9 mouse cellular contexts compared by ENCODE assay signal in genomic region chr2:84810526-84810885, GRCm38 (mm10). TPM values are rescaled to one million over a fixed set of nuclear protein-coding genes. Genes with fewer than 3 reads are reported as not detected.
DNase-seq lines count a peak whose midpoint lies in the region; ATAC-seq and TF ChIP-seq lines count a peak whose summit lies in the region.
"Had no signal": no experiment of that assay in that cellular context is flagged by ENCODE, and none has a peak within 500 bp of the region (broad histone marks: within the 10 kb centered on the region; RNA-seq: fewer than 3 reads in every experiment).

No protein-coding gene starts in this region.

- H3K4me1 ChIP-seq in heart, embryonic 14.5 days (ENCODE audit: control insufficient read depth in 2 of 2, insufficient read depth in 2 of 2, low read length in 2 of 2): peaks cover 18 to 23% of the 10 kb centered on the region in 2 experiments
- no peaks in the 10 kb centered on the region for H3K4me1 ChIP-seq in neural tube, embryonic 11.5 days (ENCODE audit: control insufficient read depth, insufficient read depth, low read length)
- H3K4me1 ChIP-seq in liver, embryonic 15.5 days (replicated peaks): peaks cover 90% of the 10 kb centered on the region
- 0 out of 2 replicates have a peak, but pooled peaks cover 2% of the 10 kb centered on the region for H3K4me1 ChIP-seq in stomach, postnatal 0 days (replicated peaks; ENCODE audit: control insufficient read depth, insufficient read depth)

- peak overlapping the region; percentile 50; the same call in 1 of the 2 replicates for H3K9ac ChIP-seq in heart, embryonic 14.5 days (ENCODE audit: low read length)
- no peak overlapping the region for H3K9ac ChIP-seq in neural tube, embryonic 11.5 days (ENCODE audit: low read length)
- peak overlapping the region; percentile 60 for H3K9ac ChIP-seq in liver, embryonic 15.5 days
- H3K9ac ChIP-seq in stomach, postnatal 0 days (ENCODE audit: low read length): no peak overlapping the region

- H3K4me3 ChIP-seq in heart, embryonic 14.5 days (ENCODE audit: control insufficient read depth in 1 of 2, insufficient read depth in 1 of 2, low read depth in 1 of 2, low read length in 2 of 2): no peak overlapping the region
- H3K4me3 ChIP-seq in neural tube, embryonic 11.5 days (ENCODE audit: low read depth, low read length): no peak overlapping the region
- peak overlapping the region; percentile 43 for H3K4me3 ChIP-seq in liver, embryonic 15.5 days (replicated peaks)
- no peak overlapping the region for H3K4me3 ChIP-seq in stomach, postnatal 0 days (ENCODE audit: low read depth, low read length)

- no peak for TF ChIP-seq EP300 in stomach, postnatal 0 days (optimal IDR thresholded peaks at IDR 0.05)

- peak overlapping the region; percentile 70 to 71 for H3K27ac ChIP-seq in heart, embryonic 14.5 days (replicated peaks in 1 of 2; ENCODE audit: control insufficient read depth in 1 of 2, insufficient read depth in 1 of 2, low read depth in 2 of 2, low read length in 2 of 2)
- H3K27ac ChIP-seq in neural tube, embryonic 11.5 days (ENCODE audit: low read depth, low read length): no peak overlapping the region
- H3K27ac ChIP-seq in liver, embryonic 15.5 days (replicated peaks): peak overlapping the region; percentile 98
- H3K27ac ChIP-seq in stomach, postnatal 0 days (replicated peaks): no peak overlapping the region

- H3K36me3 ChIP-seq in heart, embryonic 14.5 days (ENCODE audit: control insufficient read depth, insufficient read depth, low read length): 0 out of 2 replicates have a peak, but pooled peaks cover 4% of the 10 kb centered on the region
- no peaks in the 10 kb centered on the region for H3K36me3 ChIP-seq in neural tube, embryonic 11.5 days (ENCODE audit: control insufficient read depth, insufficient read depth, low read length)
- H3K36me3 ChIP-seq in liver, embryonic 15.5 days (replicated peaks): peaks cover 56% of the 10 kb centered on the region
- H3K36me3 ChIP-seq in stomach, postnatal 0 days (ENCODE audit: control insufficient read depth, insufficient read depth, low read length): no peaks in the 10 kb centered on the region

- no peak for TF ChIP-seq CTCF in stomach, postnatal 0 days (IDR thresholded peaks at IDR 0.05; ENCODE audit: low read depth)

- ATAC-seq in heart, embryonic 14.5 days (ENCODE audit: insufficient number of reproducible peaks, insufficient read depth, low FRiP score, low read depth): no peak
- peak; percentile 11; the same call in 1 of the 2 replicates for ATAC-seq in neural tube, embryonic 11.5 days (ENCODE audit: insufficient read depth, low FRiP score, low TSS enrichment)
- no peak for ATAC-seq in liver, embryonic 15.5 days (ENCODE audit: insufficient read depth)
- 0 out of 2 replicates have a peak, but pooled peaks have one; percentile 4 for ATAC-seq in stomach, postnatal 0 days (ENCODE audit: low FRiP score, low TSS enrichment)

- no peak for DNase-seq in heart, postnatal 10 days
- DNase-seq in neural tube, embryonic 11.5 days (ENCODE audit: low spot score): no peak
- DNase-seq in neural tube, embryonic 10.5 days (ENCODE audit: extremely low spot score, low spot score): no peak
- no peak for DNase-seq in stomach, postnatal 0 days (ENCODE audit: low spot score)
- no peak for DNase-seq in layer of hippocampus, adult 9-11 months
- DNase-seq in layer of hippocampus, postnatal 25 days (ENCODE audit: extremely low spot score in 1 of 2, low spot score in 1 of 2): no peak

- intact Hi-C loops in heart, postnatal 10 days (cut with DNase I): no loop called here

- no peaks in the 10 kb centered on the region for H3K9me3 ChIP-seq in heart, embryonic 14.5 days (ENCODE audit: control insufficient read depth, low read length)
- no peaks in the 10 kb centered on the region for H3K9me3 ChIP-seq in neural tube, embryonic 11.5 days (ENCODE audit: control insufficient read depth, low read length)
- H3K9me3 ChIP-seq in liver, embryonic 15.5 days (replicated peaks): no peaks in the 10 kb centered on the region
- no peaks in the 10 kb centered on the region for H3K9me3 ChIP-seq in stomach, postnatal 0 days (ENCODE audit: control insufficient read depth, low read length)

- WGBS in heart, embryonic 14.5 days: 65% methylated on average over 6 of the region's 6 CpGs
- 82% methylated on average over 6 of the region's 6 CpGs for WGBS in neural tube, embryonic 11.5 days
- WGBS in liver, embryonic 15.5 days (ENCODE audit: insufficient replicate concordance): 69% methylated on average over 6 of the region's 6 CpGs
- 73% methylated on average over 6 of the region's 6 CpGs for WGBS in stomach, postnatal 0 days

- no peaks in the 10 kb centered on the region for H3K27me3 ChIP-seq in heart, embryonic 14.5 days (ENCODE audit: control insufficient read depth, insufficient read depth, low read length)
- H3K27me3 ChIP-seq in neural tube, embryonic 11.5 days (ENCODE audit: control insufficient read depth, insufficient read depth, low read length): no peaks in the 10 kb centered on the region
- H3K27me3 ChIP-seq in liver, embryonic 15.5 days: peaks cover 5% of the 10 kb centered on the region; the same call in 1 of the 2 replicates
- H3K27me3 ChIP-seq in stomach, postnatal 0 days (ENCODE audit: control insufficient read depth, insufficient read depth, low read length): no peaks in the 10 kb centered on the region

- H3K4me2 ChIP-seq in heart, embryonic 14.5 days (ENCODE audit: low read length): peak overlapping the region; percentile 64
- H3K4me2 ChIP-seq in neural tube, embryonic 11.5 days (ENCODE audit: low read depth): no peak overlapping the region
- H3K4me2 ChIP-seq in liver, embryonic 15.5 days: peak overlapping the region; percentile 79
- H3K4me2 ChIP-seq in stomach, postnatal 0 days (replicated peaks; ENCODE audit: low read depth): no peak overlapping the region

RNA-seq across cellular contexts. Expression of gene Ube2l6, which starts 11.9 kb away (rescaled TPM):
- polyA plus RNA-seq in heart, embryonic 14.5 days (2014; fragmentation: Nextera tagmentation; extraction: Ambion mirVana): 59.4 and 82.6 TPM in 2 replicates
- 10 to 100 TPM; 22.3 to 36.8 TPM for total RNA-seq in heart, postnatal 10 days (2021)
- polyA plus RNA-seq in neural tube, embryonic 11.5 days (2014; fragmentation: Nextera tagmentation; extraction: Ambion mirVana): 32.8 and 34.9 TPM in 2 replicates
- 533 and 556 TPM in 2 replicates for polyA plus RNA-seq in liver, embryonic 15.5 days (2015; fragmentation: Nextera tagmentation; extraction: Ambion mirVana)
- 27.6 and 28.6 TPM in 2 replicates for polyA plus RNA-seq in stomach, postnatal 0 days (2015; fragmentation: Nextera tagmentation; extraction: Ambion mirVana)
- 1 to 10 TPM; 3.9 to 4.3 TPM for total RNA-seq in layer of hippocampus, postnatal 25 days (2021)

RNA-seq across cellular contexts. Expression of gene Smtnl1, which starts 11.9 kb away (rescaled TPM):
- 0.11 and 0.19 TPM in 2 replicates for polyA plus RNA-seq in heart, embryonic 14.5 days (2014; fragmentation: Nextera tagmentation; extraction: Ambion mirVana)
- under 1 TPM in 1 of 2 experiments, not detected in 1; 0.14 TPM for total RNA-seq in heart, postnatal 10 days (2021)
- 0.29 TPM in 1 of 2 replicates, not detected in the other for polyA plus RNA-seq in neural tube, embryonic 11.5 days (2014; fragmentation: Nextera tagmentation; extraction: Ambion mirVana)
- 0.40 and 0.56 TPM in 2 replicates for polyA plus RNA-seq in liver, embryonic 15.5 days (2015; fragmentation: Nextera tagmentation; extraction: Ambion mirVana)
- polyA plus RNA-seq in stomach, postnatal 0 days (2015; fragmentation: Nextera tagmentation; extraction: Ambion mirVana): 0.05 TPM in 1 of 2 replicates, not detected in the other
- total RNA-seq in layer of hippocampus, postnatal 25 days (2021): not detected
- total RNA-seq: layer of hippocampus, adult 8-10 months had no signal

RNA-seq across cellular contexts. Expression of gene Timm10, which starts 16.3 kb away (rescaled TPM):
- polyA plus RNA-seq in heart, embryonic 14.5 days (2014; fragmentation: Nextera tagmentation; extraction: Ambion mirVana): 90.3 and 94.1 TPM in 2 replicates
- 100 to 1,000 TPM; 122 to 124 TPM for total RNA-seq in heart, postnatal 10 days (2021)
- 53.3 and 56.6 TPM in 2 replicates for polyA plus RNA-seq in neural tube, embryonic 11.5 days (2014; fragmentation: Nextera tagmentation; extraction: Ambion mirVana)
- polyA plus RNA-seq in liver, embryonic 15.5 days (2015; fragmentation: Nextera tagmentation; extraction: Ambion mirVana): 33.3 and 37.0 TPM in 2 replicates
- polyA plus RNA-seq in stomach, postnatal 0 days (2015; fragmentation: Nextera tagmentation; extraction: Ambion mirVana): 37.7 and 42.3 TPM in 2 replicates
- total RNA-seq in layer of hippocampus, postnatal 25 days (2021): 10 to 100 TPM; 58.0 to 60.3 TPM

RNA-seq across cellular contexts. Expression of gene Slc43a1, which starts 28.1 kb away (rescaled TPM):
- 9.2 and 10.5 TPM in 2 replicates for polyA plus RNA-seq in heart, embryonic 14.5 days (2014; fragmentation: Nextera tagmentation; extraction: Ambion mirVana)
- 1 to 10 TPM; 2.2 to 3.4 TPM for total RNA-seq in heart, postnatal 10 days (2021)
- polyA plus RNA-seq in neural tube, embryonic 11.5 days (2014; fragmentation: Nextera tagmentation; extraction: Ambion mirVana): 17.8 and 19.1 TPM in 2 replicates
- 190 and 203 TPM in 2 replicates for polyA plus RNA-seq in liver, embryonic 15.5 days (2015; fragmentation: Nextera tagmentation; extraction: Ambion mirVana)
- 5.1 and 5.4 TPM in 2 replicates for polyA plus RNA-seq in stomach, postnatal 0 days (2015; fragmentation: Nextera tagmentation; extraction: Ambion mirVana)
- total RNA-seq in layer of hippocampus, postnatal 25 days (2021): under 1 TPM; 0.30 to 0.35 TPM

RNA-seq across cellular contexts. Expression of gene Serping1, which starts 35.3 kb away (rescaled TPM):
- polyA plus RNA-seq in heart, embryonic 14.5 days (2014; fragmentation: Nextera tagmentation; extraction: Ambion mirVana): 37.9 and 46.6 TPM in 2 replicates
- 10 to 100 TPM; 59.2 to 60.4 TPM for total RNA-seq in heart, postnatal 10 days (2021)
- polyA plus RNA-seq in neural tube, embryonic 11.5 days (2014; fragmentation: Nextera tagmentation; extraction: Ambion mirVana): 30.9 and 31.9 TPM in 2 replicates
- 84.2 and 102 TPM in 2 replicates for polyA plus RNA-seq in liver, embryonic 15.5 days (2015; fragmentation: Nextera tagmentation; extraction: Ambion mirVana)
- polyA plus RNA-seq in stomach, postnatal 0 days (2015; fragmentation: Nextera tagmentation; extraction: Ambion mirVana): 101 and 103 TPM in 2 replicates
- 1 to 10 TPM; 5.7 to 7.4 TPM for total RNA-seq in layer of hippocampus, postnatal 25 days (2021)

Comparison
In these comparisons a context has a peak if more than half of its experiments do, and no peak if none do; other contexts are left out.
1. ATAC-seq: peak in neural tube, embryonic 11.5 days (single experiment) and stomach, postnatal 0 days (single experiment); none in heart, embryonic 14.5 days (single experiment) and liver, embryonic 15.5 days (single experiment).
2. H3K27ac ChIP-seq: peak in heart, embryonic 14.5 days (2 of 2) and liver, embryonic 15.5 days (single experiment); none in neural tube, embryonic 11.5 days (single experiment) and stomach, postnatal 0 days (single experiment).
3. H3K4me2 ChIP-seq: peak in heart, embryonic 14.5 days (single experiment) and liver, embryonic 15.5 days (single experiment); none in neural tube, embryonic 11.5 days (single experiment) and stomach, postnatal 0 days (single experiment).
4. H3K9ac ChIP-seq: peak in heart, embryonic 14.5 days (single experiment) and liver, embryonic 15.5 days (single experiment); none in neural tube, embryonic 11.5 days (single experiment) and stomach, postnatal 0 days (single experiment).